Mouse (Mus musculus) small intestine, adult 2 months (tissue): ENCODE measurements at regions not wholly inside any gene's neighbourhood (a gene's known extent, or its start where the extent isn't known, plus 50 kb on each side); places are given as distances from the start of the nearest gene placed in this dataset.

Source experiments
- H3K27ac ChIP-seq: fragments of 200-500 bp; 2 replicates; pipeline ENCODE4 v1.5.1; 2012; ENCODE audit warnings: low read depth, low read length, control low read depth, inconsistent platforms; ENCODE audit not compliant: insufficient read depth
- H3K27me3 ChIP-seq: fragments of 200-500 bp; 2 replicates; pipeline ENCODE4 v1.6.1; 2012; ENCODE audit warnings: mild to moderate bottlenecking, moderate library complexity, low read length, inconsistent platforms; ENCODE audit not compliant: control insufficient read depth, insufficient read depth
- H3K36me3 ChIP-seq: fragments of 200-500 bp; 2 replicates; pipeline ENCODE4 v1.6.1; 2012; ENCODE audit warnings: mild to moderate bottlenecking, low read length, control low read depth, inconsistent platforms; ENCODE audit not compliant: control insufficient read depth, insufficient read depth
- H3K4me1 ChIP-seq: fragments of 200-500 bp; 2 replicates; pipeline ENCODE4 v1.6.1; 2012; ENCODE audit warnings: low read length, inconsistent platforms, mixed read lengths; ENCODE audit not compliant: control insufficient read depth, insufficient read depth, insufficient read length
- H3K4me3 ChIP-seq: fragments of 200-500 bp; 2 replicates; pipeline ENCODE4 v1.5.1; 2012; ENCODE audit warnings: low read depth, mild to moderate bottlenecking, control low read depth, inconsistent platforms, low read length, moderate library complexity
- CTCF ChIP-seq: fragments of 200-500 bp; IDR thresholded peaks from 2 replicates; pipeline ENCODE4 v1.5.1; 2012; ENCODE audit warnings: low read depth, mild to moderate bottlenecking, control low read depth, inconsistent platforms, low read length, moderate library complexity, mixed read lengths; ENCODE audit not compliant: insufficient replicate concordance, insufficient read length; ENCODE audit errors: extremely low read depth
- POLR2A ChIP-seq: fragments of 200-500 bp; IDR thresholded peaks from 2 replicates; pipeline ENCODE4 v1.6.1; 2012; ENCODE audit warnings: low read depth, mild to moderate bottlenecking, control low read depth, inconsistent platforms, low read length, moderate library complexity
- WGBS: fragments of 180-500 bp; shearing (Covaris S2); methylation state at CpG from one replicate; pipeline ENCODE4 v1.1.7; 2018; 5-methylcytosine and 5-hydroxymethylcytosine counted together

- Histone ChIP-seq H3K4me1 (peaks cover 9% of the 10 kb centered on the region; the same call in 1 of the 2 replicates), H3K4me3 (no peak overlapping the region), H3K27ac (no peak overlapping the region), H3K27me3 (no peaks in the 10 kb centered on the region), H3K36me3 (no peaks in the 10 kb centered on the region)
- 65% methylated on average over 4 of the region's 4 CpGs for WGBS
- TF ChIP-seq POLR2A (no peak), CTCF (no peak)
These were observed 99.9 kb upstream of the Lmo4 start for GRCm38 (mm10) chr3:144304924-144305323.

GRCm38 (mm10) chr3:144302626-144303025 is 97.6 kb upstream of the Lmo4 start:
- Histone ChIP-seq H3K27ac (peak overlapping the region; percentile 72), H3K4me3 (no peak overlapping the region), H3K27me3 (no peaks in the 10 kb centered on the region), H3K36me3 (no peaks in the 10 kb centered on the region), H3K4me1 (peaks cover 9% of the 10 kb centered on the region; the same call in 1 of the 2 replicates)
- TF ChIP-seq POLR2A (no peak), CTCF (no peak)
- WGBS: 43% methylated on average over 3 of the region's 3 CpGs

- 41% methylated on average over 3 of the region's 3 CpGs for WGBS
- Histone ChIP-seq H3K27me3 (no peaks in the 10 kb centered on the region), H3K27ac (peak overlapping the region; percentile 80), H3K36me3 (no peaks in the 10 kb centered on the region), H3K4me1 (peaks cover 9% of the 10 kb centered on the region; the same call in 1 of the 2 replicates), H3K4me3 (no peak overlapping the region)
- TF ChIP-seq POLR2A (no peak), CTCF (no peak)
These were observed 96.0 kb upstream of the Lmo4 start for GRCm38 (mm10) chr3:144301068-144301467.

GRCm38 (mm10) chr3:144299239-144299638 is 94.2 kb upstream of the Lmo4 start:
- no peak overlapping the region for H3K27ac ChIP-seq
- no peaks in the 10 kb centered on the region for H3K27me3 ChIP-seq
- WGBS: 94% methylated on average over 5 of the region's 5 CpGs
- H3K4me1 ChIP-seq: peaks cover 9% of the 10 kb centered on the region; the same call in 1 of the 2 replicates
- TF ChIP-seq CTCF (no peak), POLR2A (no peak)
- H3K4me3 ChIP-seq: no peak overlapping the region
- H3K36me3 ChIP-seq: no peaks in the 10 kb centered on the region

- WGBS: 82% methylated on average over 3 of the region's 3 CpGs
- H3K27me3 ChIP-seq: no peaks in the 10 kb centered on the region
- TF ChIP-seq CTCF (no peak), POLR2A (no peak)
- no peaks in the 10 kb centered on the region for H3K4me1 ChIP-seq
- H3K27ac ChIP-seq: no peak overlapping the region
- H3K4me3 ChIP-seq: no peak overlapping the region
- no peaks in the 10 kb centered on the region for H3K36me3 ChIP-seq
These were observed 84.5 kb upstream of the Lmo4 start for GRCm38 (mm10) chr3:144289489-144289888.

- Histone ChIP-seq H3K4me3 (no peak overlapping the region), H3K36me3 (no peaks in the 10 kb centered on the region), H3K4me1 (no peaks in the 10 kb centered on the region), H3K27me3 (no peaks in the 10 kb centered on the region), H3K27ac (no peak overlapping the region)
- no peak for TF ChIP-seq CTCF
- no peak for TF ChIP-seq POLR2A
- 70% methylated on average over 8 of the region's 8 CpGs for WGBS
These were observed 81.1 kb upstream of the Lmo4 start for GRCm38 (mm10) chr3:144286100-144286499.

GRCm38 (mm10) chr3:144284326-144284725 is 79.3 kb upstream of the Lmo4 start:
- TF ChIP-seq CTCF (no peak), POLR2A (no peak)
- WGBS: 79% methylated on average over 3 of the region's 3 CpGs
- no peaks in the 10 kb centered on the region for H3K27me3 ChIP-seq
- H3K36me3 ChIP-seq: no peaks in the 10 kb centered on the region
- H3K27ac ChIP-seq: no peak overlapping the region
- H3K4me1 ChIP-seq: no peaks in the 10 kb centered on the region
- no peak overlapping the region for H3K4me3 ChIP-seq
